Mouse (Mus musculus) hindbrain, embryonic 12.5 days (tissue): ENCODE measurements around the gene Cmip. TPM values are rescaled to one million over a fixed set of nuclear protein-coding genes. Genes with fewer than 3 reads are reported as not detected.

Experiments
- ATAC-seq: fragments of 200-750 bp; cut with Nextera tagmentation; 2 replicates; pipeline ENCODE4 v1.8.0; 2017; ENCODE audit warnings: moderate TSS enrichment; ENCODE audit not compliant: low FRiP score
- H3K27ac ChIP-seq: fragments of 300-500 bp; sonication (generic); 2 replicates; pipeline ENCODE4 v1.5.1; 2016; ENCODE audit warnings: mild to moderate bottlenecking
- H3K27me3 ChIP-seq: fragments of 300-500 bp; sonication (generic); 2 replicates; pipeline ENCODE4 v1.6.1; 2016; ENCODE audit warnings: mild to moderate bottlenecking
- H3K36me3 ChIP-seq: fragments of 300-500 bp; sonication (generic); 2 replicates; pipeline ENCODE4 v1.6.1; 2016; ENCODE audit warnings: mild to moderate bottlenecking
- H3K4me1 ChIP-seq: fragments of 300-500 bp; sonication (generic); 2 replicates; pipeline ENCODE4 v1.6.1; 2016
- H3K4me2 ChIP-seq: fragments of 300-500 bp; sonication (generic); replicated peaks from 2 replicates; pipeline ENCODE4 v1.6.1; 2016; ENCODE audit warnings: mild to moderate bottlenecking
- H3K4me3 ChIP-seq: fragments of 300-500 bp; sonication (generic); 2 replicates; pipeline ENCODE4 v1.5.1; 2016; ENCODE audit warnings: mild to moderate bottlenecking
- H3K9ac ChIP-seq: fragments of 300-500 bp; sonication (generic); 2 replicates; pipeline ENCODE4 v1.6.1; 2016; ENCODE audit warnings: mild to moderate bottlenecking, moderate library complexity
- H3K9me3 ChIP-seq: fragments of 300-500 bp; sonication (generic); replicated peaks from 2 replicates; pipeline ENCODE4 v1.6.1; 2016; ENCODE audit warnings: mild to moderate bottlenecking
- WGBS: fragments of 180-500 bp; shearing (Covaris S2); methylation state at CpG from one replicate; pipeline ENCODE4 v1.1.7; 2016; 5-methylcytosine and 5-hydroxymethylcytosine counted together
- microRNA-seq: library from miRNA; unstranded; fragments of <30 nt; microRNA quantifications from one replicate; pipeline ENCODE4, GENCODE M21; 2017
- polyA plus RNA-seq: library from polyadenylated mRNA; unstranded; fragments of >200 nt; fragmentation: Nextera tagmentation; extraction: Ambion mirVana; gene quantifications from 2 replicates; pipeline ENCODE4 v1.2.1, GENCODE M21; 2016

Cmip gene
- polyA plus RNA-seq, 1 experiment from 2014 or later = 64.6 TPM

- WGBS = under 1% methylated on average over 61 of the region's 62 CpGs
Measured at GRCm38 (mm10) chr8:117498179-117498914, 241.5 kb downstream of the Cmip start, which contains the start of gene Plcg2. TSS of gene Plcg2 (plus strand) at chr8:117498291.

GRCm38 (mm10) chr8:117498915-117499540 lies 242.2 kb downstream of the Cmip start:
- ATAC-seq = no peak
- peaks cover 39% of the 10 kb centered on the region for H3K27me3 ChIP-seq
- no peaks in the 10 kb centered on the region for H3K9me3 ChIP-seq
- H3K4me1 ChIP-seq = peaks cover 15% of the 10 kb centered on the region
- 6% methylated on average over 20 of the region's 20 CpGs for WGBS
- peak overlapping the region; percentile 100 for H3K4me2 ChIP-seq
- peak overlapping the region; percentile 54 for H3K4me3 ChIP-seq
- H3K36me3 ChIP-seq = no peaks in the 10 kb centered on the region
- no peak overlapping the region for H3K27ac ChIP-seq
- H3K9ac ChIP-seq = 0 out of 2 replicates have a peak overlapping the region, but pooled peaks have one; percentile 68

More at GRCm38 (mm10) chr8:117498179-117498914, 241.5 kb downstream of the Cmip start, which contains the start of gene Plcg2:
- H3K27ac ChIP-seq = no peak within 1 kb of the TSS
- H3K4me3 ChIP-seq = peak within 1 kb of the TSS; percentile 54
- peaks cover 39% of the 10 kb centered on the region for H3K27me3 ChIP-seq
- no peaks in the 10 kb centered on the region for H3K9me3 ChIP-seq
- no peaks in the 10 kb centered on the region for H3K36me3 ChIP-seq
- peak within 1 kb of the TSS; percentile 68 for H3K9ac ChIP-seq
- ATAC-seq = peak; percentile 58
- peak within 1 kb of the TSS; percentile 100 for H3K4me2 ChIP-seq
- peaks cover 20% of the 10 kb centered on the region for H3K4me1 ChIP-seq

GRCm38 (mm10) chr8:117500232-117500823 lies 243.5 kb downstream of the Cmip start:
- H3K4me3 ChIP-seq = no peak overlapping the region
- H3K4me2 ChIP-seq = no peak overlapping the region
- 89% methylated on average over 5 of the region's 5 CpGs for WGBS
- H3K4me1 ChIP-seq = peaks cover 15% of the 10 kb centered on the region
- no peaks in the 10 kb centered on the region for H3K9me3 ChIP-seq
- no peak overlapping the region for H3K27ac ChIP-seq
- H3K9ac ChIP-seq = no peak overlapping the region
- H3K27me3 ChIP-seq = peaks cover 33% of the 10 kb centered on the region
- no peaks in the 10 kb centered on the region for H3K36me3 ChIP-seq
- no peak for ATAC-seq

DNA sequence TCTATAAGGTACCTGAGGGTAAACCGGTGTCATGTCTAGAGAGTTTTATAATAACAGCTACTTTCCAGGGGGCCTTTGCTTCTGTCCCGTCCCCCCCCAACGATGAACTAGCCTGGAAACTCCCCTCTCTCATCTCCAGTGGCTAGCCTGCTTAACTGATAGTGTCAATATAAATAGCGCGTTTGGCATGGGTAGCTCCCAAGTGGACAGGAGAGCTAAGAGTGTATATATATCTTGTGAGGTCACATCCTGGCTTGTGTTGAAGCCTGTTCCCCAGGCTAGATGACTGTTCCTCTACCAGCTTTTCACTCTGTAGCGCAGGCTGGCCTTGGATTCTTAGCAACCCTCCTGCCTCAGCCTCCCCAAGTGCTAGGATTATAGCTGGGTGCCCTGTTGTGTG lies 244.5 kb downstream of the Cmip start:
- ATAC-seq = no peak
- Histone ChIP-seq H3K36me3 (no peaks in the 10 kb centered on the region), H3K4me2 (no peak overlapping the region), H3K27me3 (peaks cover 33% of the 10 kb centered on the region), H3K4me3 (no peak overlapping the region), H3K4me1 (peaks cover 15% of the 10 kb centered on the region), H3K9me3 (no peaks in the 10 kb centered on the region), H3K27ac (no peak overlapping the region), H3K9ac (no peak overlapping the region)
- WGBS = 93% methylated on average over 6 of the region's 6 CpGs

DNA sequence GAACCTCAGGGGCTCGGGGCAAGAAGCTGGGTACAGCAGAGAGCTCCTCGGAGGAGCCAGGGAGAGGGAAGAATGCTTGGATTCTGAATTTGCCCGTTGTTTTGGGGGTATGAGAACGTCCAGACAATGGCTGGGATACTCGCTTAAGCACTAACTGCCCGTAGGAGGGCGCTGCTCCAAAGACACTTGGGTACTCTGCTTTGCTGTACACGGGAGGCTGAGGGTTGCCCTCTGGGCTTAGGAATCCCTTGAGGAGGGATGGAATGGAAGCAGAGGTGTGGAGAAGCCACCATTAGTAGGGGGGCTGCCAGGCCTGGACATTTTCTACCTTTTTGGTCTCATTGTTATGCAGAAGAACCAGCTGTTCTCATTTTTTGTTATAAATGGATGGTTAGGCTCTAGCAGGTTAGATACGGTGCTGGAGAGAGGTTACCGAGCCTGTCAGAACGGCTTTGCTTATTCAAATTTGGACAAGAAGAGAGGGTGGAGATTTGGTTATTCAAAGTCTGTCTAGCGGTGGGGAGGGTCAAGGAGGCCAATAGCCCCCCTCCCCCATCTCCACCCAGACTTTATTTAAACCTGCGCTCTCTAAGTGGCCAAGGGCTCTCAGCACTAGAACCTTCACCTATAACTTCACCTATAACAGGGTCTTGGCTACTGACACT lies 246.7 kb downstream of the Cmip start:
- no peak overlapping the region for H3K9ac ChIP-seq
- no peaks in the 10 kb centered on the region for H3K36me3 ChIP-seq
- no peak for ATAC-seq
- H3K4me3 ChIP-seq = no peak overlapping the region
- no peak overlapping the region for H3K4me2 ChIP-seq
- peaks cover 13% of the 10 kb centered on the region for H3K27me3 ChIP-seq
- H3K27ac ChIP-seq = no peak overlapping the region
- peaks cover 8% of the 10 kb centered on the region for H3K4me1 ChIP-seq
- H3K9me3 ChIP-seq = no peaks in the 10 kb centered on the region
- 65% methylated on average over 13 of the region's 13 CpGs for WGBS

- ATAC-seq = no peak
- 91% methylated on average over 8 of the region's 8 CpGs for WGBS
- no peak overlapping the region for H3K9ac ChIP-seq
Measured at GRCm38 (mm10) chr8:117507703-117508102, 250.8 kb downstream of the Cmip start.

More at GRCm38 (mm10) chr8:117507703-117508102, 250.8 kb downstream of the Cmip start:
- Histone ChIP-seq H3K4me3 (no peak overlapping the region), H3K4me2 (no peak overlapping the region), H3K36me3 (no peaks in the 10 kb centered on the region), H3K27ac (no peak overlapping the region), H3K9me3 (no peaks in the 10 kb centered on the region), H3K27me3 (no peaks in the 10 kb centered on the region), H3K4me1 (no peaks in the 10 kb centered on the region)

Small RNA genes lying within 50 kb of the gene (microRNA-seq; reads per million reads assigned to microRNA genes)
- not detected for gene Mir7077
- not detected for gene Mir7078

Other genes with a start within 250 kb of the Cmip start
- gene Pkd1l2, start 174.6 kb upstream of the Cmip start, polyA plus RNA-seq = not detected in 2 replicates
- 0.17 and 0.33 TPM in 2 replicates for gene Bco1, start 161.2 kb upstream of the Cmip start, polyA plus RNA-seq
- gene Gan, start 98.9 kb upstream of the Cmip start, polyA plus RNA-seq = 3.1 and 3.6 TPM in 2 replicates
- 2.0 and 2.2 TPM in 2 replicates for gene Plcg2, start 241.2 kb downstream of the Cmip start, polyA plus RNA-seq